Mouse (Mus musculus) adrenal gland, adult (tissue): ENCODE measurements around the gene Cdk14.
A peak's percentile ranks its signal among the peaks of the same experiment; 100 is the strongest.

Experiments
- DNase-seq, 2 experiments: peaks; one replicate each; pipeline ENCODE4 v3.0.0; 2022 to 2023; ENCODE audit warnings: low spot score in 1 of 2; ENCODE audit not compliant: inconsistent age in 2 of 2

Cdk14 gene

DNA sequence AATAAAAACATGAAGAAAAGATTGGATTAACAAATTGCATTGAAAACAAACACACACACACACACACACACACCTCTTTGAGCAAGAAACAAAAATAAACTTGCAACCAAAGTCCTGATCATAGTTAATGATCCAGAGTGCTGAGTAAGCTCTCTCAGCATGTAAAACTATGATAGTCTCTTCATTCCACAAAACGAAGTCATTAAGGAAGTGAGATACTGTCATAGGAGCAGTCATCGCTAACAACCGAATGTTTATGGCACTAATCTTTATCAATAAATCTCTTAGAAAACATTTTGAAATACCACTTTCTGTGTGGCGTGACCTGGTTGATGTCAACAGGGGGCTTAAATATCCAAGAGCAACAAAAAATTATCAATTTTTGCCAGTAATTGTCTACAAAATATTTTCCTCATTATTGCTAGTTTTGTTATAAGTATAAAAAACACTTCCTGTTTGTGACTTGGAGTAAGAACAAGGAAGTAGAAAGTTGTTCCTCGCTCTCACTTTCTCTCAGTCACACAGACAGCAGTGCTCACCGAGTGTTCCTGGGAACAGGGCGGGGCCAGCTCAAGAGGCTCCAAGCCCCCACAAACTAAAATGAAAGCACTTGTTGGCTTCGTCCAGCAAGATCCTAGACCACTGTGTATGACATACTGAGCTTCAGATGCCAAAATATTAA is 100.1 kb downstream of the Cdk14 start:
- DNase-seq: peak; percentile 13 to 27

DNA sequence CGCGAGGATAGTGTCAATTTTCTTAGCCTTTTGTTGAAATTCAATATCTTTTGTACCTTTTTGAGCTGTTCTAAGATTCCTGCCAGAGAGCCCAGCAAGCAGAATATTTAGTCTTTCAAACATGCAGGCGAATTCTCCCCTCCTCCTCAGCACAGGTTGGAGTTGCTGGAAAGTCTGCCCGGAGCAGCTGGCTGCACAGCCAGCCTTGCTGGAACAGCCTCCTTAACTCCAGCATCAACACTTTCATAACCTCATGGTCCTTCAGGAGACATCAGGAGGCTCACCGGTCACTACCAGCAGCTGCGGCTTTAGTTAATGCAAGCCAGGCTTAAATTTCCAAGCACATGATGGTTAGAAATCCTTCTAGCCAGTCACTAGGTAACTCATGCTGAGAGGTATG is 105.8 kb downstream of the Cdk14 start:
- no peak for DNase-seq

DNA sequence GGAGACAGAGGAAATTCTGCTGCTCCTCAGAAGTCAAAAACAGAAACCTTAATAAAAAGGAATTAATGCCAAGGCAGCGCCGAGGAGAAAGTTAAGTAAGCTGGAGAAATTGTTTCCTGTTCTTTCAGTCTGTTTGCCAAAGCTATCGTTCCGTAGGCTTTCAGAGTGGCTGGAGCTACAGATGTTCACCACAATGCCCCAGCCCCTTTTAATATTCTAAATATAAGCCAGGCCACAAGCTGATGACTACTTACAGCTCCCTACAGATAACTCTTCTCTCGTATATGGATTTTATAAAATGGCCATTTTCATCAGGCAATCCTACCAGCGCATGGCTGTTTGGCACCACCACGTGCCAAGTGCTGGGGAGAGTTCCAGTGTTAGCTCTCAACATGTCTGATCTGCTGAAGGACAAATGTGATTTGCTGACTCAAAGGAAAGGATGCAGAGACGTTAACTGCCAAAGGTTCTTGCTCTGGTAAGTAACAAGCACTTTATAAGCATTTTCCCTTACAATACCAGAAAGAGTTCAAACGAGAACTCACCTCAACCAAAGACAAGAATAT is 106.8 kb downstream of the Cdk14 start:
- DNase-seq: no peak

DNA sequence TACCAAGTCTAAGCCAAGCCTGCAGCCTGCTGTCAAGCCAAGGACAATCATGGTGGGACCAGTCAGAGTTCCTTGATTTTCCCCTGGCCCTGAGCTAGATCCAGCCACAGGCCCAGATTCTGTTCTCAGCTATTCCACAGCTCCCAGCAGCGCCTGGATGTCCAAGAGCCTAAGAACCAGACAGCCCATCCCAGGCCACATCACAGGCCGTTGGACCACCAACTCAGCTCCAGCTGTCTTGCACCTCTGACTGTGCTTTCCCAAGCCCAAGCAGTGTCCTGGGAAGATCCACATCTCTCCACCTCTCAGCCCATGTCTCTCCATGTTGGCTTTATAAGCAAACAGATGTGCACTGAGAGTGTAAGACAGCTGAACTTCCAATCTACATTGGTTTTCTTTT is 114.8 kb downstream of the Cdk14 start:
- no peak for DNase-seq

DNA sequence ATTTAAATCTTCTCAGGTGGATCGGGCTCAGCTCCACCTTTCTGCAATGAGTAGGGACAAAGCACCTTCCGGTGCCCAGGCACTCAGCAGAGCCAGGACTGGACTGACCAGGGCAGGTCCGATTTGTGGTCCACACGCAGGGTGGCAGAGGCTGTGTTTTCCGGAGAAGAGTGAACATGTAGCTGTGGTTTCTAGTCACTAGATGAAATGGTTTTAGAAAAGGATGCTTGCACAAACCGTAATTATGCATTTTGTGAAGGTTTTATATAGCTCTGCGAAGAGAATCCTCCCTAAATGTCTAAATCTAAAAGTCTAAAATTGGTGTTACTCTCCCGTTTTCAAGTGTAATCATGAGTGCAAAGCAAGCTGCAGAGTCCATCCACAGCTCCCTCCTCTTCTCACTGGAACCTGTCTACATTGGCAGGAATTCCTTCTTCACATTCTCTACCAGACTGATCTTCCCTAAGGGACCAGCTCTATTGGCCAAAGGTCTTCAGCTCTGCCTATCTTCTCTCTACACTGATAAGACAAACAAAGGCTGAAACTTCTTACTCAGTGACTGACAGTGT is 116.9 kb downstream of the Cdk14 start:
- DNase-seq: no peak

DNA sequence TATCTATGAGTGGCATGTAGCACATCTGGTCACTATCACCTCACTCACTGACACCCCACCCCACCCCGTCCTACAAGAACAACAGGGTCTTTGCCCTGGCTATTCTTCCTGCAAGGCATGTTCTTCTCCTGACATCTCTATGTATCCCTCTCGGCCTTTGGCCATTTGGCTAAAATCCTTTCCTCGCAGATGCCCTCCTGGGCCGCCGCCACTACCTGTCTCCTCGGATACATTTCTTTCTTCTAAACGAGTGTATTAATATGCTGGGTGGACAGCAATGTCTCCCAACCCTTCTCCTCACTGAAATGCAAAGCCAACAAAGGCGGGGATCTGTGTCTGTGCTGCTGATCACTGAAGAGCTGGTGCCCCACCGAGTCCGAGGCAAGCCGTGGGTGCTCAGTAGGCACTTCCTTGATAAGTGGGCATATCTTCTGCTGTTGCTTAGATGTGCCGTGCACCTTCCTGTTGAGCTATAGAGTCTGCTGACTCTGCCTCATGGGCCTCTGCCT is 118.5 kb downstream of the Cdk14 start:
- DNase-seq: no peak

DNA sequence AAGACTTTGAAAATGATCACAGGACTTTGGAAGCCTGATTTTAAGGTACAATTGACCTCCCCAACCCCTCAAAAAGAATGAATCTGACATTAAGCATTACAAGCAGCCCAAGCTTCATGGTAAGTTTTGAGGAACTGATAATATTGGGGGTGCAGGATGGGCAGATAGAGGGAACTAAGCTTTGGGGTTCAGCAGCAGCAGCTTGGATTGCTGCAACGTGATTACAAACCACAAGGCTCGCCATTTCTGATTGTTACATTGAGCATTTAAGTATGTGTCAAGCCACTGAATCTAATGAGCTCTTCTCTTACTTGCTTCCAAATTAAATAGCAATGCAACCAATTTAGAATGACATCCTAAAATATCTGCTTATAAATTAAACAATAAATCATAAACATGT is 119.1 kb downstream of the Cdk14 start:
- DNase-seq: no peak

DNA sequence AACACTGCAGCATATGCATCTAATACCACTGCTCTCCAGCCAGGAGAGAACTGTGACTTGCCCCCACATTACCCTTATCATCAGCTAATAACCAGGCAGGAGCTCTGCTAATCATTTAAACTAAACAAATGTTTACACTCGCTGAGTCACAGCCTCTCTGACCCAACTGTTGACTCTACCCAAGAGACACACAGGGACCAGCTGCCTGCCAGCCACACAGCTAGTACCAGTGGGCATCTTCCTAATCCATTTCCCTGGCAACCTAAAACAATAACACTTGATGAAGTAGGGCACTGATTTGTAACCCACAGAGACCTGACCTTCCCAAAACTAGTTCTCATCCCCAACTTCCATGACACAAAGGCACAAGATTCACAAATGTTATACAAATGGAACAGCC is 119.8 kb downstream of the Cdk14 start:
- no peak for DNase-seq

DNA sequence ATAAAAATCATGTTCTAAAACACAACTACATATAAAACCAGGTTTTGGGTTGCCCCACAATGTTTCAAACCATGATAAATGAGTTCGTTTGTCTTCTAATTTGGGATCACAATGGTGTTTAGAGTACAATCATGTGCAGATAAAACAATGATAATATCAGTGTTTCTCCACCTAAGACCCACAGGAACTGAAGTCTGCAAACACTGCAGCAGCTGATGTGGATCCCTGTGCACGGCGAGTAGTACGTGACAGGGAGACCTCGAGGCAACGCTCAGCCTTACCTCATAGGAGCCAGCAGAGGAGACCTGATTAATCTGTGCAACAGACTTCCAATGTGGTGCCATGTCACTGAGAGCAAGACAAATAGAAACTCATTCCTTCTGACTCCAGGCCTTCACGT is 122.9 kb downstream of the Cdk14 start:
- DNase-seq: no peak

DNA sequence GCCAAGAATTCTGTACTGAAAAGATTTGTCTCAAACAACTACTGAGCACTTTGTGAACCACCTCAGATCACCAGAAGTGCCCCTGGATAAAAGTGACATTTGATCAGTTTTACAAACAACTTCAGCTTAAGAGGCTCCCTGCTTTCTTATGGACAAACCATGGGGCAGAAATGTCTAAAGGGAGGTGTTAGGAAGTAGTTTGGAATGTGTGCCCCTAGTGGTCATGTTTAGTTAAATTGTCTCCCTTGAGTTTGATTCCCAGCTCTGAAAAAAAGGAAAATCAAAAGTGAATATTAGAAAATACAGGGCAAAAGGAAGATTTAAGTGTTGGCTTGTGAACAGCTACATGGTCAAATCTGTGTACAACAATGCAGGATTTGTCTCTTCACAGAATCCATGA is 123.3 kb downstream of the Cdk14 start:
- no peak for DNase-seq

DNA sequence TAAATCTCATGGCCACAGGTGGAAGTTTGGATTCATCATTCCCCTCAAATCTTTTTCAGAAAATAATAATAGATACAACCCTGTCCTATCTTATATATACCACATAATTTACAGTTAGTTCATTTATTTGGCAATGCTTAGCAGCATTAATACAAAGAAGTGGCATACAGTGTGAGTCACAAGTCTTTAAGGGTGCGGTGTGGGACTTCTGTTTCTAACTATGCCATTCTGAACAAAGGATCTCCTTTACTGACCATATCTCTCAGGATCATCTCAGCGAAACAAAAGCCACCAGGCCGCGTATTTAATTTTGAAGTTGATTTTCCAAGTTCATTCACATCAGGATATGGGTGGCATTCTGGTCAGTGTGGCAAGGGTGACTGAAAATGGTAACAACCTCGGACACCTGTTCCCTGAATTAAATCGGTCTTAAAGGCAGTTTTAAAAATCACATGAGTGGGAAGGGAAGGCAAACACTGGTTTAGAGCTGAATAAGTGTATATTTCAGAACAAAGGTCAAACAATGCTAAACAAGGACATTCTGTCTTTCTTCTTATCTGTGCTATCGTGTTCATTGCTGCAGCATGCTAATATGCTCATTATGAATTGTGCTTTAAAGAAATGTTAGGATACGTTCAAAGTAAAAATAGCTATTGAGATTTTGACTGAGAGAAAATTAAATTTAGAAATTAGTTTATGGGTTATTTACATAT is 127.1 kb downstream of the Cdk14 start:
- no peak for DNase-seq

DNA sequence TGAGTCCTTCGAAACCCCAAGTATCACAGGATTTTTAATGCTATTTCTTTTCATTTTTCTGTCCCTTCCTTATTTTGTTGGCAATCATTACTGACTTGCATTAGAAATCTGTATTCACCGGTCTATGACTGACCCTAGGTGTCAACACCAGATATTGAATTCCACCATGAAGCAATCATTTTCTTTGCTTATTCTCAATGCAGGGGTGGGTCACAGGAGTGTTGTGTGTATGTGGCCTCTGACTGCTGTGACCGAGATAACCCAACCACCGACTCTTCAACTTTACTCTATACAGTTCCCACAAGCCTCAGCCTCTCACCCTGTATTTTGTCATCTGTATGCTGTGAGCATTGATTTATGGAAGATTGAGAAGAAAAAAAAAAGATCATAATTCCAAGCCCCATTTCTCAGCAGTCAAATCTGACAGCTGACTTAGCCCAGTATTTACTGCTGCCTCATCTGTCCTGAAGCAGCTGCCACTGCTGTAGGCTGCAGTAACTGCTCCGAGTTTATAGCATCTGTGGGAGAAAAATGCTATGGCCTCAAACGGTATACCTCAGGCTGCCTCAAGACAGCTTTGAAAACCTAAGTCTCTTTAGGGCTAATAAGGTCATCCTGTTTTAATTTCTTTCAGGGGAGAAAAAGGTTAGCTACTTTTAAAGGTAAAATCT is 128.7 kb downstream of the Cdk14 start:
- DNase-seq: no peak

DNA sequence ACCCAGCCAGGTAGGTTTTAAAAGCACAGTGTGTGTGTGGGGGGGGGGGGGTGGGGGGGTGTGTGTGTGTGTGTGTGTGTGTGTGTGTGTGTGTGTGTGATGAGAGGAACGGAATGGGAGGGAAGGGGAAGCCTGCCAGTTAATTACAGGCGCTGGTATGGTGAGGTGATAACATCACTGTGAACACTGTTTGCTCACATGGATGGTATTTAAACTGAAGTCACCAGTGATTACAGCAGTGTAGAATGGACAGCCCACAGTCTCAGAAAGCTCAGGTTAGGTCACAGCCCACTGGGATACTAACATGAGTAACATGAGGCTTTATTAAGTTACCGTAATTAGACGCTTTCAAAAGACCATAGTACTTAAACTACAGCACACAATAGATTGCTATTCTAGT is 129.4 kb downstream of the Cdk14 start:
- no peak for DNase-seq

DNA sequence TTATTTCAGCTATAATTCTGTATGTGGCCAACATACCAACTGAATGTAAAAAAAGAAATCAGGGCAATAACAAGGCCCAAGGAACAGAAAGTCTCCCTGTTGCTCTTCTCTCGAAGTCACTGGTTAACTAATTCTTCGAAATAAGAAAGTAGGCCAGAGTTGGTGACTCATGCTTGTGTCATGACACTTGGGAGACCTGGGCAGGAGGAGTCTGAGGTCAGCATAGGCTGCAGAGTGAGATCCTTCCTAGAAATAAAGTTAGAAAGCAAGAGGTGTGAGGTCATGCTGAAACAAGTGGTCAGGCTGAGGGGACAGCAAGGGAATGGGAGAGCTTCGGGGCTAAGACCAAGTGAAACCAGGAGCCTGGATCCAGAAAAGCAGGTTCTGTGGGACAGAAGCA is 134.2 kb downstream of the Cdk14 start:
- peak in 1 of 2 experiments; percentile 77 for DNase-seq

DNA sequence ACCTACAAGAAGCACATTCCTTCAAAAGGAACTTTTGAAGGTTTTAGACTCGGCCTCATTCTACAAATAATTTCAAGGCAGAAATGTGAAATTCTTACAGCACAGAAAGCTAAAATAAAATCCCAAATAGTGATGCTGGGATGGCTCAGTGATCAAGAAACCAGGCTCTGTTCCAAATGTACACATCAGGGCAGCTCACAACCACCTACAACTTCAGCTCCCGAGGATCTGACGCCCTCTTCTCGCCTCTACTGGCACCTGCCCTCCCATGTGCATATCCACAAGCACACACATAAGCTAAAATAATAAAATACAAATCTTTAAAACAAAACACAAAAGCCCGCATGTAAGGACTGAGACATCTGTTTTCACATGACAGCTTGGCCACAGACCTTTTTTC is 135.6 kb downstream of the Cdk14 start:
- DNase-seq: no peak

DNA sequence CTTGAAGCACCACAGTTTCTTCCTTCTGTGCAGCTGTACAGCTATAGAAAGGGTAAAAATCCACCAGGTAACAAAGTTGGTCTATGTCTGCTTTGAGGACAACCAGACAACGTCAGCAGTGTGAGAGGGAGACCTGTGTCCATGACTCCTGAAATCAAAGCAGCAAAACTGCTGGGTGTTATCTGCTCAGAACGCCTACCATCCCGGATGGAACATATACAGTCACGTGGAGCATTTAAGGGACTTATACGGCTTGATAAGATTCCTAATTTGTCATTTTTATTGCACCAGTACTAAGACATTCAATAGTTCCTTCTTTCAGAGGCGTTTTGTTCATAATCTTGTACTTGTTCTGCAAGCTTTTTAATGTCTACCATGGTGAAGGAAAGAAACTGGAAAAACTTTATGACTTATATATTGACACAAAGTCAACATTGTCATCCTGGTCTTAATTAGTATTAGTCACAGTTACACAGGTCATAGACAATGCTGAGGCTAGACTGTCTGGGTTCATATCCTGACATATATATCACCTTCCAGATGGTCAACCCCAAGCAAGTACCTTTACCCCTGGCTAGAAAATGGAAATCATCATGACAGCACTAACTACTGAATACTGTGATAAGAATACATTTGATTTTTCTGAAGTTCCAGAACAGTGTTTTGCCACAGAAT is 136.2 kb downstream of the Cdk14 start:
- no peak for DNase-seq

DNA sequence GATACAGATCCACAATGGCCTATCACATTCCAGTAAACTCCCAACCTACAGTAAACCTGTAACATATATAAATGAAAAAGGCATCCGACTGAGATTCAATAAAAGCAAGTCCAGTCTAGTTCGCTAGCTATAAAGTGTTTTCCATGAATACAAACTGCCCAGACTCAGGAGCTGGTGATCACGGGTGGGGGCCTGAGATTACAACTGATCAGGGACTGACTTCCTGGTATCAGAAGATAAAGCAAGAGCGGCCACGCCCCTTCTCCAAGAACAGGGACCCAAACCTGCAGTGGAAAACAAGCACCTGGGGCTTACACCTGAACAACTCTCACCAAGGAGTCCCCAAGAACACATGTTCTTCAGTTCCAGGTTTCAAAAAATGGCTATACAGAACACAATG is 137.7 kb downstream of the Cdk14 start:
- no peak for DNase-seq

DNA sequence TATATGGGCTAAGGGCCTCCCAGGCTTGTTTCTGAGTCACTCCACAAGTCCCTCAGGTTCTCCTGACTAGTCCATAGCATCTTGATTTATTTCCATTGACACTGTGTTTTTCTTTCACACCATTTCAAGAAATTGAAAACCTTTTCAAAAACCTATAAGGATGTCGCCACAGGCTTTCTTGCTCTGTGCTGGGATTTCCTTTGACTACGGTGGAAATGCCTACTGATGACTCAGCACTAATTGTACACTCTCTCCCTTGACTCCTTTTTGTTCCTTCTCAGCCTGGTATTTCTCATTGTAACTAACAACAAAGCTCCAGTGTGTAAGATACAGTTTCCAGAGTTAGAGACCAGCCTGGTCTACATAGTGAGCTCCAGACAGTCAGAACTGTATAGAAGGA is 144.8 kb downstream of the Cdk14 start:
- DNase-seq: no peak

DNA sequence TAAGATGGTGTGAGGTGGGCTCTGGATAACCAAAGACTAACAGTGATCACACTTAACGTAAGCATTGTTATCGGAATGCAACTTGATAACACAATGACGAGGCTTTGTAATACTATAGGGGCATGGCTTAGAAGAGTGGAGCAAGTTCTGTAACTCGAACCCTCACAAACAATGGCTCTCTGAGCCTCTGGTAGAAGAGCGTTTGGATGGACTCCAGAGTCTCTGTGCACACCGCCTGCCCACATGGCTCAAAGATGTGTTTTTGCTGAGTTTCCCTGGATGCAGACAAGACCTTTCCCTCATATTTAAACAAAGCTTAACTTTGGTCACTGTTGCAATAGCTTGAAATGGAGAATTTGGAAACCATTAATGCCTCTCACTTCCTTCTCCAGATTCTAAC is 145.8 kb downstream of the Cdk14 start:
- no peak for DNase-seq

DNA sequence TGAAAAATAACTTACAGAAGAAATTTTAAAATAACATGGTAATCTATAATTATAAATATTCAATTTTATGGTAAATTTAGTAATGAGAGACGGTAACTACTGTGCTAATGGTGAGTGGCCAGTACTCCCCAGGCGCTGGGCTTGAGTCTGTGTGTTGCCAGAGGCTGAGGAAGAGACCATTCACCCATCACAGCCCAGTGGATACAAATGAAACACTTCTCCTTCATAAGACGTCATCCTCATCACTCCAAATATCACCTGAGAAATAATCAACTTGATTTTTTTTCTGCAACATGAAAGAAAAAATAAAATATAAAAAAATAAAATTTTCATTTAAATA is 153.4 kb downstream of the Cdk14 start:
- DNase-seq: no peak
